Mouse (Mus musculus): Measurements from ENCODE around the gene Myo1g. TPM values are rescaled to one million over a fixed set of nuclear protein-coding genes. Genes with fewer than 3 reads are reported as not detected.

Gene Myo1g
- polyA plus RNA-seq, 1 experiment from 2014 or later = 0.59 TPM

DNA sequence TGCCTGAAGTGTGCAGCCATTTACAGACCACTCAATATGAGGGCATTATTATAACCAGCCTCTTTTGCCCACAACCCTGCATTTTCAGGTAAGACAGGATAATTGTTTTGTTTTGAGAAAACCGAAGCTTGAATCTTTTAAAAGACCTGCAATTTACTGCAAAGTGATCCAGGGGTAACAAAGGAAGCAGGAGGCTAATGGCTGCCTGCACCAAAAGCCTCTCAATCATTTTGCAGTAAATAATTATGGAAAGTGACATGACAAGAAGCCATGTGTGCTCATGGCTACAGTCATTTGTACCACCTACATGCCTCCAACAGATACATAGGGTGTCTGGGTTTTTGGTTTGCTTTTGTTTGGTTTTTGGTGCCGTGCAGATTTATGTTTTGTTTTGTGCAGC, 49.7 kb downstream of the Myo1g start:
- peaks cover 2 to 27% of the 10 kb centered on the region in 2 experiments; a peak in 3 of 4 replicates for H3K4me1 ChIP-seq (ENCODE audit: control insufficient read depth in 2 of 2, insufficient read depth in 2 of 2, low read length in 2 of 2)
- no peaks in the 10 kb centered on the region for H3K27me3 ChIP-seq (ENCODE audit: control insufficient read depth, insufficient read depth, low read length)
- peak overlapping the region; percentile 77 to 85 for H3K27ac ChIP-seq (replicated peaks in 1 of 2; ENCODE audit: control insufficient read depth in 1 of 2, insufficient read depth in 1 of 2, low read depth in 2 of 2, low read length in 2 of 2)
- peak overlapping the region; percentile 93 for H3K9ac ChIP-seq (ENCODE audit: low read length)
- H3K4me3 ChIP-seq (ENCODE audit: control insufficient read depth in 1 of 2, insufficient read depth in 1 of 2, low read depth in 1 of 2, low read length in 2 of 2) = peak overlapping the region; percentile 32 to 94; a peak in 3 of 4 replicates
- ATAC-seq (ENCODE audit: insufficient number of reproducible peaks, insufficient read depth, low FRiP score, low read depth) = no peak
- H3K9me3 ChIP-seq (ENCODE audit: control insufficient read depth, low read length) = no peaks in the 10 kb centered on the region
- WGBS = 56% methylated on average over 2 of the region's 2 CpGs
- H3K4me2 ChIP-seq (ENCODE audit: low read length) = peak overlapping the region; percentile 89
- H3K36me3 ChIP-seq (ENCODE audit: control insufficient read depth, insufficient read depth, low read length) = peaks cover 47% of the 10 kb centered on the region

DNA sequence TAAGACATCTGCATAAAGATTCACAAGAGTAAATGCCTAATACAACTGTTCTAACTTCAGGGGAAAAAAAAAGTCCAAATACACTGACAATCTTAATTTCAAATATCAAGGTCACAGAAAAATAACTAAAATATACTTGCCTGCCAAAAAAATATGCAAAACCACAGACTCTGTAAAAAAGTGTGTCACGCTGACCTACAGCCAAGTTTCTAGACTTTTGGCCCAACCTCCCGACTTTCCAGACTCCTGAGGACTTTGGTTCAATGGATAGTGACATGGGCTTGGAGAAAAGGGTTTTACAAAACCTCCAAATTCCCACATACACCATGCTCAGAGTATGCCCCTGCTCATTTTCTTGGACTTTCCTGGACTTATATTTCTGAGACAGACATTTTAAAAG, 52.2 kb downstream of the Myo1g start:
- 78% methylated on average over 2 of the region's 2 CpGs for WGBS
- Histone ChIP-seq H3K4me2 (ENCODE audit: low read length) (no peak overlapping the region), H3K4me1 (ENCODE audit: control insufficient read depth in 2 of 2, insufficient read depth in 2 of 2, low read length in 2 of 2) (peaks cover 2 to 20% of the 10 kb centered on the region in 2 experiments; a peak in 3 of 4 replicates), H3K4me3 (ENCODE audit: control insufficient read depth in 1 of 2, insufficient read depth in 1 of 2, low read depth in 1 of 2, low read length in 2 of 2) (no peak overlapping the region), H3K27ac (replicated peaks in 1 of 2; ENCODE audit: control insufficient read depth in 1 of 2, insufficient read depth in 1 of 2, low read depth in 2 of 2, low read length in 2 of 2) (no peak overlapping the region), H3K9me3 (ENCODE audit: control insufficient read depth, low read length) (no peaks in the 10 kb centered on the region), H3K27me3 (ENCODE audit: control insufficient read depth, insufficient read depth, low read length) (no peaks in the 10 kb centered on the region), H3K9ac (ENCODE audit: low read length) (no peak overlapping the region), H3K36me3 (ENCODE audit: control insufficient read depth, insufficient read depth, low read length) (peaks cover 43% of the 10 kb centered on the region)
- no peak for ATAC-seq (ENCODE audit: insufficient number of reproducible peaks, insufficient read depth, low FRiP score, low read depth)

DNA sequence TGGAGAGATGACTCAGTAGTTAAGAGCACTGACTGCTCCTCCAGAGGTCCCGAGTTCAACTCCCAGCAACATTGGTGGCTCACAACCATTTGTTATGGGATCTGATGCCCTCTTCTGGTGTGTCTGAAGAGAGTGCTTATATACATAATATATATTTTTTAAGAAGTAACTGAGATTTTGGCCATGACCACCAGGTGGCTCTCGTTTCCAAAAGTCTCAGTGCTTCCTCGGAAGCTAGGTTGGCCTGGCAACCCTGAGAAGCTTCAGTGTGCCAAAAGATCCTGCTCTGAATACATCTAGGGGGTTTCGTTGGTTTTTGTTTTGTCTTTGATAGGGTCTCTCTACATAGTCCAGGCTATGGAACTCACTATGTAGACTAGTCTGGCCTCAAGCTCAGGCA, 55.6 kb downstream of the Myo1g start:
- no peaks in the 10 kb centered on the region for H3K27me3 ChIP-seq (ENCODE audit: control insufficient read depth, insufficient read depth, low read length)
- H3K4me3 ChIP-seq (ENCODE audit: control insufficient read depth in 1 of 2, insufficient read depth in 1 of 2, low read depth in 1 of 2, low read length in 2 of 2) = no peak overlapping the region
- WGBS = 23% methylated on average over 4 of the region's 4 CpGs
- H3K9me3 ChIP-seq (ENCODE audit: control insufficient read depth, low read length) = no peaks in the 10 kb centered on the region
- no peak for ATAC-seq (ENCODE audit: insufficient number of reproducible peaks, insufficient read depth, low FRiP score, low read depth)
- no peak overlapping the region for H3K27ac ChIP-seq (replicated peaks in 1 of 2; ENCODE audit: control insufficient read depth in 1 of 2, insufficient read depth in 1 of 2, low read depth in 2 of 2, low read length in 2 of 2)
- H3K4me2 ChIP-seq (ENCODE audit: low read length) = no peak overlapping the region
- peaks cover 28% of the 10 kb centered on the region for H3K36me3 ChIP-seq (ENCODE audit: control insufficient read depth, insufficient read depth, low read length)
- H3K9ac ChIP-seq (ENCODE audit: low read length) = no peak overlapping the region
- H3K4me1 ChIP-seq (ENCODE audit: control insufficient read depth in 2 of 2, insufficient read depth in 2 of 2, low read length in 2 of 2) = peaks cover 0 to 4% of the 10 kb centered on the region in 2 experiments; a peak in 3 of 4 replicates

DNA sequence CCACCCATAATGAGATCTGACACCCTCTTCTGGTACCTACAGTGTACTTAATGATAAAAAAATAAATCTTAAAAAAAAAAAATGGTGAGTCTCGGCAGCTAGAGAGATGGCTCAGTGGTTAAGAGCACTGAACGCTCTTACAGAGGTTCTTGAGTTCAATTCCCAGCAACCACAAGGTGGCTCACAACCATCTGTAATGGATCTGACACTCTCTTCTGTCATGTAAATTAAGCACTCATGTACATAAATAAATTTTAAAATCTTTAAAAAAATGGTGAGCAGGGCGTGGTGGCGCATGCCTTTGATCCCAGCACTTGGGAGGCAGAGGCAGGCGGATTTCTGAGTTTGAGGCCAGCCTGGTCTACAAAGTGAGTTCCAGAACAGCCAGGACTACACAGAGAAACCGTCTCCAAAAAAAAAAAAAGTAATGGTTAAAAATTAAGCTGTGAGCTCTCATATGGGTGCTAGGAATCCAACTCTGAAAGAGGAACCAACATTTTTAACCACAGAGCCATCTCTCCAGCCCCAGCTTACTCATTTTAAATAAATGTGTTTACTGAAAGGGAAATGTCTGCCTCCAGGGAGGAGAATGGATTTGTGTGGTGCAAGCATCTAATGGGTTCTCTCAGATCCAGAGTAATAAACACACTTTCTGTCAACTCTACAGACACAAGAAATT, 57.5 kb downstream of the Myo1g start:
- H3K9ac ChIP-seq (ENCODE audit: low read length) = no peak overlapping the region
- 81% methylated on average over 6 of the region's 6 CpGs for WGBS
- ATAC-seq (ENCODE audit: insufficient number of reproducible peaks, insufficient read depth, low FRiP score, low read depth) = no peak

More for the DNA sequence above, 57.5 kb downstream of the Myo1g start:
- Histone ChIP-seq H3K4me3 (ENCODE audit: control insufficient read depth in 1 of 2, insufficient read depth in 1 of 2, low read depth in 1 of 2, low read length in 2 of 2) (no peak overlapping the region), H3K4me2 (ENCODE audit: low read length) (no peak overlapping the region), H3K9me3 (ENCODE audit: control insufficient read depth, low read length) (no peaks in the 10 kb centered on the region), H3K4me1 (ENCODE audit: control insufficient read depth in 2 of 2, insufficient read depth in 2 of 2, low read length in 2 of 2) (no peaks in the 10 kb centered on the region), H3K27ac (replicated peaks in 1 of 2; ENCODE audit: control insufficient read depth in 1 of 2, insufficient read depth in 1 of 2, low read depth in 2 of 2, low read length in 2 of 2) (no peak overlapping the region), H3K27me3 (ENCODE audit: control insufficient read depth, insufficient read depth, low read length) (no peaks in the 10 kb centered on the region), H3K36me3 (ENCODE audit: control insufficient read depth, insufficient read depth, low read length) (peaks cover 25% of the 10 kb centered on the region)

Small RNA genes within 50 kb of the gene (microRNA-seq; reads per million reads assigned to microRNA genes)
- gene Gm22123 = not detected

Other genes with a start within 250 kb of the Myo1g start
- 90.6 and 92.2 TPM in 2 replicates for gene Tmed4, start 246.1 kb downstream of the Myo1g start, polyA plus RNA-seq (2014; fragmentation: Nextera tagmentation; extraction: Ambion mirVana)
- gene Ogdh, start 229.3 kb downstream of the Myo1g start, polyA plus RNA-seq (2014; fragmentation: Nextera tagmentation; extraction: Ambion mirVana) = 245 and 289 TPM in 2 replicates
- gene Zmiz2, start 131.9 kb downstream of the Myo1g start, polyA plus RNA-seq (2014; fragmentation: Nextera tagmentation; extraction: Ambion mirVana) = 8.2 and 9.1 TPM in 2 replicates
- 4,253 and 4,441 TPM in 2 replicates for gene Ppia, start 105.5 kb downstream of the Myo1g start, polyA plus RNA-seq (2014; fragmentation: Nextera tagmentation; extraction: Ambion mirVana)
- gene H2afv, start 76.5 kb downstream of the Myo1g start, polyA plus RNA-seq (2014; fragmentation: Nextera tagmentation; extraction: Ambion mirVana) = 377 and 424 TPM in 2 replicates
- 21.8 and 24.3 TPM in 2 replicates for gene Purb, start 45.0 kb downstream of the Myo1g start, polyA plus RNA-seq (2014; fragmentation: Nextera tagmentation; extraction: Ambion mirVana)
- gene Ccm2, start 25.9 kb upstream of the Myo1g start, polyA plus RNA-seq (2014; fragmentation: Nextera tagmentation; extraction: Ambion mirVana) = 52.9 and 56.5 TPM in 2 replicates
- gene Nacad, start 85.1 kb upstream of the Myo1g start, polyA plus RNA-seq (2014; fragmentation: Nextera tagmentation; extraction: Ambion mirVana) = 0.22 and 0.86 TPM in 2 replicates
- gene Tbrg4, start 105.1 kb upstream of the Myo1g start, polyA plus RNA-seq (2014; fragmentation: Nextera tagmentation; extraction: Ambion mirVana) = 34.8 and 39.8 TPM in 2 replicates
- gene Wap, start 117.7 kb upstream of the Myo1g start, polyA plus RNA-seq (2014; fragmentation: Nextera tagmentation; extraction: Ambion mirVana) = not detected in 2 replicates
- gene Ramp3, start 137.6 kb upstream of the Myo1g start, polyA plus RNA-seq (2014; fragmentation: Nextera tagmentation; extraction: Ambion mirVana) = 2.3 and 3.9 TPM in 2 replicates

Measured in heart, embryonic 14.5 days (tissue).